Mouse (Mus musculus): ENCODE data around the gene Cda. TPM values are rescaled to one million over a fixed set of nuclear protein-coding genes. Genes with fewer than 3 reads are reported as not detected.

Gene Cda
- total and polyA plus RNA-seq, 2 experiments from 2014 or later, result 9.6 to 12.2 TPM

GRCm38 (mm10) chr4:138303742-138304141 lies 64.0 kb downstream of the Cda start:
- WGBS, result 10% methylated on average over 18 of the region's 18 CpGs
- Histone ChIP-seq H3K9ac (replicated peaks; ENCODE audit: low read length, poor library complexity, severe bottlenecking) (peak overlapping the region; percentile 48), H3K36me3 (ENCODE audit: insufficient read depth, low read length) (peaks cover 14% of the 10 kb centered on the region; the same call in 1 of the 2 replicates), H3K27me3 (ENCODE audit: insufficient read depth, low read length) (no peaks in the 10 kb centered on the region), H3K4me3 (ENCODE audit: low read depth, low read length) (peak overlapping the region; percentile 98), H3K4me2 (ENCODE audit: low read depth, low read length, poor library complexity, severe bottlenecking) (peak overlapping the region; percentile 87), H3K4me1 (ENCODE audit: insufficient read depth, low read length) (peaks cover 11% of the 10 kb centered on the region), H3K27ac (ENCODE audit: low read depth, low read length) (peak overlapping the region; percentile 40; the same call in 1 of the 2 replicates), H3K9me3 (ENCODE audit: low read length) (no peaks in the 10 kb centered on the region)
- no peak for ATAC-seq (ENCODE audit: low FRiP score)
- DNase-seq (ENCODE audit: low spot score), result no peak
- no peak for TF ChIP-seq CTCF (IDR thresholded peaks at IDR 0.05)

- Histone ChIP-seq H3K27me3 (ENCODE audit: insufficient read depth, low read length) (no peaks in the 10 kb centered on the region), H3K9me3 (ENCODE audit: low read length) (no peaks in the 10 kb centered on the region), H3K27ac (ENCODE audit: low read depth, low read length) (no peak overlapping the region), H3K4me3 (ENCODE audit: low read depth, low read length) (no peak overlapping the region), H3K4me2 (ENCODE audit: low read depth, low read length, poor library complexity, severe bottlenecking) (no peak overlapping the region), H3K36me3 (ENCODE audit: insufficient read depth, low read length) (peaks cover 8% of the 10 kb centered on the region; the same call in 1 of the 2 replicates), H3K4me1 (ENCODE audit: insufficient read depth, low read length) (peaks cover 11% of the 10 kb centered on the region), H3K9ac (replicated peaks; ENCODE audit: low read length, poor library complexity, severe bottlenecking) (no peak overlapping the region)
- 93% methylated on average over 3 of the region's 3 CpGs for WGBS
- DNase-seq (ENCODE audit: low spot score) (no peak), ATAC-seq (ENCODE audit: low FRiP score) (no peak)
- TF ChIP-seq CTCF (IDR thresholded peaks at IDR 0.05), result no peak
These were observed 64.8 kb downstream of the Cda start for GRCm38 (mm10) chr4:138303011-138303410.

GRCm38 (mm10) chr4:138301271-138301780 lies 66.5 kb downstream of the Cda start:
- Histone ChIP-seq H3K27ac (ENCODE audit: low read depth, low read length) (no peak overlapping the region), H3K4me2 (ENCODE audit: low read depth, low read length, poor library complexity, severe bottlenecking) (no peak overlapping the region), H3K36me3 (ENCODE audit: insufficient read depth, low read length) (no peaks in the 10 kb centered on the region), H3K4me3 (ENCODE audit: low read depth, low read length) (no peak overlapping the region), H3K9me3 (ENCODE audit: low read length) (no peaks in the 10 kb centered on the region), H3K9ac (replicated peaks; ENCODE audit: low read length, poor library complexity, severe bottlenecking) (no peak overlapping the region), H3K4me1 (ENCODE audit: insufficient read depth, low read length) (peaks cover 11% of the 10 kb centered on the region), H3K27me3 (ENCODE audit: insufficient read depth, low read length) (no peaks in the 10 kb centered on the region)
- ATAC-seq (ENCODE audit: low FRiP score) (no peak), DNase-seq (ENCODE audit: low spot score) (no peak)
- TF ChIP-seq CTCF (IDR thresholded peaks at IDR 0.05), result no peak
- WGBS, result 85% methylated on average over 10 of the region's 10 CpGs

GRCm38 (mm10) chr4:138293949-138294550 lies 73.7 kb downstream of the Cda start:
- no peaks in the 10 kb centered on the region for H3K27me3 ChIP-seq (ENCODE audit: insufficient read depth, low read length)
- no peaks in the 10 kb centered on the region for H3K9me3 ChIP-seq (ENCODE audit: low read length)
- H3K4me1 ChIP-seq (ENCODE audit: insufficient read depth, low read length), result no peaks in the 10 kb centered on the region
- DNase-seq (ENCODE audit: low spot score) (no peak), ATAC-seq (ENCODE audit: low FRiP score) (peak; percentile 45; the same call in 1 of the 2 replicates)
- H3K9ac ChIP-seq (replicated peaks; ENCODE audit: low read length, poor library complexity, severe bottlenecking), result 0 out of 2 replicates have a peak overlapping the region, but pooled peaks have one; percentile 24
- H3K27ac ChIP-seq (ENCODE audit: low read depth, low read length), result peak overlapping the region; percentile 77
- WGBS, result 74% methylated on average over 7 of the region's 14 CpGs
- peak; percentile 23 for TF ChIP-seq CTCF (IDR thresholded peaks at IDR 0.05)
- H3K36me3 ChIP-seq (ENCODE audit: insufficient read depth, low read length), result no peaks in the 10 kb centered on the region
- H3K4me3 ChIP-seq (ENCODE audit: low read depth, low read length), result no peak overlapping the region
- H3K4me2 ChIP-seq (ENCODE audit: low read depth, low read length, poor library complexity, severe bottlenecking), result 0 out of 2 replicates have a peak overlapping the region, but pooled peaks have one; percentile 3

- H3K36me3 ChIP-seq (ENCODE audit: insufficient read depth, low read length), result no peaks in the 10 kb centered on the region
- 0 out of 2 replicates have a peak overlapping the region, but pooled peaks have one; percentile 24 for H3K9ac ChIP-seq (replicated peaks; ENCODE audit: low read length, poor library complexity, severe bottlenecking)
- H3K4me3 ChIP-seq (ENCODE audit: low read depth, low read length), result no peak overlapping the region
- H3K9me3 ChIP-seq (ENCODE audit: low read length), result no peaks in the 10 kb centered on the region
- no peaks in the 10 kb centered on the region for H3K27me3 ChIP-seq (ENCODE audit: insufficient read depth, low read length)
- H3K4me1 ChIP-seq (ENCODE audit: insufficient read depth, low read length), result no peaks in the 10 kb centered on the region
- peak; percentile 85 for DNase-seq (ENCODE audit: low spot score)
- WGBS, result 65% methylated on average over 18 of the region's 18 CpGs
- peak overlapping the region; percentile 77 for H3K27ac ChIP-seq (ENCODE audit: low read depth, low read length)
- 0 out of 2 replicates have a peak overlapping the region, but pooled peaks have one; percentile 3 for H3K4me2 ChIP-seq (ENCODE audit: low read depth, low read length, poor library complexity, severe bottlenecking)
- no peak for TF ChIP-seq CTCF (IDR thresholded peaks at IDR 0.05)
- peak; percentile 74; the same call in 1 of the 2 replicates for ATAC-seq (ENCODE audit: low FRiP score)
These were observed 74.4 kb downstream of the Cda start for GRCm38 (mm10) chr4:138293261-138293948.

GRCm38 (mm10) chr4:138292028-138292427 lies 75.8 kb downstream of the Cda start:
- WGBS, result 90% methylated on average over 13 of the region's 13 CpGs
- Histone ChIP-seq H3K27ac (ENCODE audit: low read depth, low read length) (no peak overlapping the region), H3K9me3 (ENCODE audit: low read length) (no peaks in the 10 kb centered on the region), H3K36me3 (ENCODE audit: insufficient read depth, low read length) (no peaks in the 10 kb centered on the region), H3K4me2 (ENCODE audit: low read depth, low read length, poor library complexity, severe bottlenecking) (no peak overlapping the region), H3K27me3 (ENCODE audit: insufficient read depth, low read length) (no peaks in the 10 kb centered on the region), H3K4me3 (ENCODE audit: low read depth, low read length) (no peak overlapping the region), H3K4me1 (ENCODE audit: insufficient read depth, low read length) (no peaks in the 10 kb centered on the region), H3K9ac (replicated peaks; ENCODE audit: low read length, poor library complexity, severe bottlenecking) (no peak overlapping the region)
- DNase-seq (ENCODE audit: low spot score) (no peak), ATAC-seq (ENCODE audit: low FRiP score) (no peak)
- no peak for TF ChIP-seq CTCF (IDR thresholded peaks at IDR 0.05)
